Mouse (Mus musculus): ENCODE results near the gene Gm10134.
"Not testable (repeated sequence)": the region's sequence is repeated elsewhere in the genome, so short reads cannot be mapped to it uniquely, and the experiment has no call there.

Gene Gm10134

GRCm38 (mm10) chr2:28504676-28505075 lies 1.2 kb upstream of the Gm10134 start:
- no peak for DNase-seq (ENCODE audit: extremely low spot score)

GRCm38 (mm10) chr2:28506291-28506690 lies 396 bp downstream of the Gm10134 start:
- DNase-seq (ENCODE audit: extremely low spot score) = no peak

GRCm38 (mm10) chr2:28511600-28511999 lies 5.7 kb downstream of the Gm10134 start:
- DNase-seq (ENCODE audit: extremely low spot score) = not testable (repeated sequence)

- peak; percentile 73 for DNase-seq (ENCODE audit: extremely low spot score)
Measured at GRCm38 (mm10) chr2:28512798-28513401, 7.0 kb downstream of the Gm10134 start, which contains the start of gene Ralgds. TSS of gene Ralgds (plus strand) at chr2:28513125.

GRCm38 (mm10) chr2:28513431-28514370 lies 7.8 kb downstream of the Gm10134 start:
- peak; percentile 45 for DNase-seq (ENCODE audit: extremely low spot score)

GRCm38 (mm10) chr2:28514489-28514888 lies 8.6 kb downstream of the Gm10134 start:
- DNase-seq (ENCODE audit: extremely low spot score) = peak; percentile 86

GRCm38 (mm10) chr2:28517206-28517909 lies 11.5 kb downstream of the Gm10134 start:
- peak; percentile 68 for DNase-seq (ENCODE audit: extremely low spot score)

GRCm38 (mm10) chr2:28518231-28518630 lies 12.3 kb downstream of the Gm10134 start:
- no peak for DNase-seq (ENCODE audit: extremely low spot score)

- no peak for DNase-seq (ENCODE audit: extremely low spot score)
Measured at GRCm38 (mm10) chr2:28520581-28520980, 14.7 kb downstream of the Gm10134 start.

GRCm38 (mm10) chr2:28521571-28522151 lies 15.8 kb downstream of the Gm10134 start:
- no peak for DNase-seq (ENCODE audit: extremely low spot score)

GRCm38 (mm10) chr2:28522166-28522565 lies 16.3 kb downstream of the Gm10134 start:
- DNase-seq (ENCODE audit: extremely low spot score) = no peak

- peak; percentile 27 for DNase-seq (ENCODE audit: extremely low spot score)
Measured at GRCm38 (mm10) chr2:28523643-28524117, 17.8 kb downstream of the Gm10134 start.

GRCm38 (mm10) chr2:28524406-28524805 lies 18.5 kb downstream of the Gm10134 start:
- no peak for DNase-seq (ENCODE audit: extremely low spot score)

GRCm38 (mm10) chr2:28525219-28525942 lies 19.5 kb downstream of the Gm10134 start:
- peak; percentile 74 for DNase-seq (ENCODE audit: extremely low spot score)

GRCm38 (mm10) chr2:28525943-28526876 lies 20.3 kb downstream of the Gm10134 start:
- no peak for DNase-seq (ENCODE audit: extremely low spot score)

- no peak for DNase-seq (ENCODE audit: extremely low spot score)
Measured at GRCm38 (mm10) chr2:28527436-28528353, 21.8 kb downstream of the Gm10134 start.

GRCm38 (mm10) chr2:28528354-28528730 lies 22.4 kb downstream of the Gm10134 start:
- DNase-seq (ENCODE audit: extremely low spot score) = no peak

- DNase-seq (ENCODE audit: extremely low spot score) = no peak
Measured at GRCm38 (mm10) chr2:28529856-28530255, 24.0 kb downstream of the Gm10134 start.

GRCm38 (mm10) chr2:28530311-28530710 lies 24.4 kb downstream of the Gm10134 start:
- DNase-seq (ENCODE audit: extremely low spot score) = no peak
